Mouse (Mus musculus) MEL-GATA-1-ER (cell line): Measurements from ENCODE around the gene Odaph.

Source experiments
- DNase-seq: peaks from one replicate; pipeline ENCODE4 v3.0.0-alpha.2; 2012; ENCODE audit warnings: low read depth; ENCODE audit errors: extremely low read depth

The Odaph gene

DNA sequence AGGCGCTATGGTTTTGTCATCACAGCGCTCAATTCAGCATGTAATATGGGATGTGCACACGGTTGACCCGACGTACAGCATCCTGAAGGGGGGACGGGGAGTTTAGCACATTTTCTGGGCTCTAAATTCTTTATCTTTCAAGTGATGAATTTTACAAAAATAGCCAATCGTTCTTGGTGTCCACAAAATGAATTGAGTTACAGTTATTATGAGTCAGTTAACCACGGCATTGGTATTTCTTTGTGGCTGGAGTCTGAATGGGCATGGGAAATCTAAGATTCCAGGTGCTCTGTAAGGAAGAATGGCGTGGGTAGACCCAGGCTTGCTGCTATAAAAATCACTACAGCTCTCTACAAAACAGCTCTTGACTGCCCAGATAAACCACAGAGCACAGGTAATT, 2.0 kb downstream of the Odaph start:
- no peak for DNase-seq

DNA sequence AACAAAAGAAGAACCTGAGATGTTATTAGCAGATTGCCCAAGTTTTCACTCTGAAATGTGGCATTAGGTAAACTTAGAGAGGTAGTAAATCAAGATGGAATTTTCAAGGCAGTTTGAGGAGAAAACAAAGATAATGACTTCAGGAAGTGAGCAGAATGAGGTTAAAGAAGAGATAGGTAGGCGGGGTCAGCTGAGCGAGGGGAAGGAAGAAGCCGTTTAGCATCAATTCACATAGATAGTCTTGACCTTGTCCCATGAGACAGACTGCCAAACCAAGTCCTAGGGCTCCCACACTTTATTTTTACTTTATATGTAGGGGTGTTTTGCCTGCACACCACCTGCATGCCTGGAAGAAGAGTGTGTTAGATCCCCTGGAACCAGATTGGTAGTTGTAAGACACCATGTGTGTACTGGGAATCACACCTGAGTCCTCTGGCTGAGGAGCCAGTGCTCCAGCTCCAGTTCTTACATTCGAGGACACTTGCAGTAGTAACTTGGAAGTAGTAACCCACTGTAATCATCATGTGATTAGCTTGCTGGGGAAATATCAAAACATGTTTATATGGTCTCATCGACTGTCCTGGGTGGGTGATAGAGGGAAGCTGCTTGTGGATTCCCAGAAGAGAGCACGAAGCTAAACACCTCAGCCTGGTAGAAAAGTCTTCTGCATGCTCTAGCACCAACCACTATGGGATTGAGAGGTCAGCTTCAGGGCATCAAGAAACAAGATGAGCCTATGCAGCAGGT, 4.1 kb downstream of the Odaph start:
- no peak for DNase-seq

DNA sequence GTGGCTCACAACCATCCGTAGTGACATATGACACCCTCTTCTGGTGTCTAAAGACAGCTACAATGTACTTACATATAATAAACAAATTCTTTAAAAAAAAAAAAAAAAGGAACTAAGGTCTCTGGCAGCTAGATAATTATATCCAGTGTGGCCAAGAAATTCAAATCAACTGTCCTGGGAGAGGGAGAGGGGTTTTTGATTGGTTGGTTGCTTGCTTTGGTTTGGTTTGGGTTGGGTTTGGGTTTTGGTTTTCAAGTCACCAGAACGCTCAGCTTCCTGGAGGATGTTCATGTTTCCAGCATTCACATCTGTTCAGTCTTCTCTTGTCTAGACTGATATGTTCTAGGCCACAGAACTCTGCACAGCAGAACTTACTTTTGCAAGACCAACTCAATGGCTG, 5.8 kb downstream of the Odaph start:
- DNase-seq = peak; percentile 34

DNA sequence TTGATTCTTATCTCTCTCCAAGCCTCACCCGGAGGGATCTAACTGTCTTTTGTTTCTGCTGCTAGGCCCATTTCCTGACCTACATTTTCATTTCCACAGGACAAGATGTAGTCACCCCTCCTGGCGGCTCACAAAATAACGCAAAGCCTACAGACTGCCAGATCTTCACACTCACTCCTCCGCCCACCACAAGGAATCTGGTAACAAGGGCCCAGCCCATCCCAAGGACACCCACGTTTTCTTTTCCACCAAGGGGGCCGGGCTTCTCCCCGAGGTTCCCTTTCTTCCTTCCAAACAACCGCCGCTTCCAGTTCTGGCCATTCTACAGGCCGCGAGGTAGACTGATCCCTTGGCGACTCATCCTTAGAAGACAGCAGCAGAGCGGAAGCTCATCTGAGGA, 7.3 kb downstream of the Odaph start:
- DNase-seq = no peak

DNA sequence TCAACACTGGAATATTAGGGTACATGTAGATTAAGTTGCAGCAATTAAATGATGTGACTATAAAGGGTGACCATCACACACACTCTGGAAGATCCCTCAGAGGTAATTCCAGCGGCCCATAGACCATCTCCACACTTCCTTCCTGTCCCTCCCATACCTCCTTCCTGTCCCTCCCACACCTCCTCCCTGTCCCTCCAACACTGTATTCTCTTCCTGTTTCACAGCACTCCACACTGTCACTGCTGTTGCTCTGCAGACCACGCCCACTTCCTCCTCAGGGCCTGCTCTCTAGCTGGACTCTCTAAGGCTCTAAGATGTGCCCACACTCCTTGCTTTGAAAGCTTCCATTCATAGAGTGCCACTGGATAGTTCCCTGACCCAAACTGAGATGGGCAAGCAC, 13.5 kb downstream of the Odaph start:
- peak; percentile 78 for DNase-seq

DNA sequence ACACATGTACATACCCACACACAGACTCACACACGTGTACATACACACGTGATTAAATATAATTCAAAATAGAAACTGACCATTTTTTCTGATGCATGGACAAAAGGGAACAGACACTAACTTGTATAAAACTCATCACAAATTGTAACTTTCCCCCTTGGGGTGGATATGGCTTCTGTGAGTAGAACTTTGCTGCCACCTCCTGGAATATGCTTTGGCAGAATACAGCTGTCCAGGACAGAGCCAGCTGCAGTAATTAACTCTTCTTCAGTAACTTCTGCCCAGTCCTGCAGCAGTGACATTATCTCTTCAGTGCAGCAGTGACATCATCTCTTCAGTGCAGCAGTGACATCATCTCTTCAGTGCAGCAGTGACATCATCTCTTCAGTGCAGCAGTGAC, 15.7 kb downstream of the Odaph start:
- no peak for DNase-seq

DNA sequence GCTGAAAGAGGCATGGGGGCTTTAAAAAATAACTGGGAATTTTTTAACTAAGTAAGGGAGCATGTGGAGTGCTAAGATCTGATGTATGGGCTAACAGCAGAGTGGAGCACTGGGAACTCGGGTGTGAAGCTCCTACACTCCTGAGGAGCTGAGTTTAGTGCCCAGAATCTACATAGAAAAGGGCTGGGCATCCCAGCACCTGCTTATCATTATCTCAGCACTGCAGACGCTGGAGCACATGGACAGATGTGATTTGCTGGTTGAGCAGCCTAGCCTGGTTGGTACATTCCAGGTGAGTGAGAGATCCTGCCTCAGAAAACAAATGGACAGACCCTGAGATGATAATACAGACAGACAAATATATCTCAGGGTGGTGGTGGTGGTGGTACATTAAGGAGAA, 22.6 kb downstream of the Odaph start:
- no peak for DNase-seq

DNA sequence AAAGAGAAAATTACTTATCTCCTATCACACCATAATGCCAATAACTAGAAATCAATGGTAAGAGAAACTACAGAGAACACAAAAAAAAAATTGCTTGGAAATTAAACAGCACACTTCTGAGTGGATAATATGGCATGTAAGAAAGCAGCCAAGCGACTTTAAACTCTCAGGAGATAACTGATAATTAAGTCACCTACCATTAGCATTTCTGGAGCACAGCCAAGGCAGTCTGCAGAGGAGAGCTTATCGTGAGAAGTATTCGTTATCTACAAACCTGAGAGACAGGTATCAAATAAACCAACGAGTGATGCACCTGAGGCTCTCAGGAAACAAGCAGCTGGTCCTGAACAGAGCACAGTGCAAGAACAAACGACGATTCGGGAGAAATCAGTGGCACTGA, 24.5 kb downstream of the Odaph start:
- DNase-seq = no peak

DNA sequence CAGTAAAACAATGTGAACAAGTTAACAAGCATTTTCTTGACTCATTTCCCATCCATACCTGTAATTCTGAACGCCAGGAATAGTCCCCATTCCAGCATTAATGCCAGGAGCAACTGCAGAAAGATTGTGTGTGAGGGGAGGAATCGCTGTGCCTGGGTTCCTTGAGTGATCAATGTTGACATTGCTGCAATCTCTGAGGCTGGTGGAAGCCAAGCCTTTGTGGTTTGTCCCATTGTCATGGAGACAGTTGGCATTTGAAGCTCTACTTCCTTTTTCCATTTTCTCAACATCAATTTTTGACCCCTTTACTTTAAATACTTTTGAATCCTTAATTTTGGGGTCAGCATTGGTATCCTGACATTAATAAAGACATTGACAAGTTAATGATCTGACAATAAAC, 32.7 kb downstream of the Odaph start:
- DNase-seq = no peak

DNA sequence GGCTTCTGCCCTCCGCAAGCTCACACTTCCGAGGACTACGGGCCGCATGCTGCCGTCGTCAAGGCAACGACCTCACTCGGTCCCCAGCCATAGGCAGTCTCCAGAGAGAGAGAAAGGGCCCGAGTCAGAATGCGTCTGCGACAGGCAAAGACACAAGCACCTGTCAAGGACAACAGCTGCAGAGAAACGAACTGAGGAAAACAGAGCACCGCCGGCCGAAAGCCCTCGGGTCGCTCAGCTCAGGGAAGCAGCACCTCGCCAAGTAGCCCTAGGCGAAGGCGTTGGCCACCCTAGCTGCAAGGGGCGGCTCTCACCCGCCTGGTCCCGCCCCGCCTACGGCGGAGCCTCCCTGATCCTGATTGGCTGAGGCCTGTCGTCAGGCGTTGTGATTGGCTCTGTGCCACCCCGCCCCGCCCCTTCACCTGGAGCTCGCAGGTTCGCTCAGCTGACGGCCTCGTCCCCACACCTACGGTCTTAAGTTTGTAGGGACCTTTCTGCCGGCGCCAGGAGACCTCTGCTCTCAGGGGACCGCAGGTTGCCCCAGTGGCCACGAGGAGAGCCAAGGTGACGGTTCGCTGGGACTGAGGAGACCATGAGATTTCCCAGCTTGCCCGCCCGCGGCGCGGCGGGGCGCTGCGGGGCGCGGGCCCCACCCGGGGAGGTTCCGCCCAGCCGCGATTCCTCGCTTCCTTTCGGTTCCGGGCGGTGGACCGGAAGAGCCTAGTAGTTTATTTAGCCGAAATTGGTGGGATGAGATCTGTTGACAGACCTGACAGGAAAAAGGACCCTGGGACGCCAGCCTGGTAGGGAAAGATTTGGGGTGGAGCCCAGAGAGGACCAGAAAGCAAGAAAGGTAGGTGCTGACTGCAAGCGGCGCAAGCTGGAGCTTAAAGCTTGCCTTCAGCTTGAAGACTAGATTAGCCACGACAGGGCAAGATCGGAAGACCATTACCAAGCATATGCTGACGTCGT, 55.4 kb downstream of the Odaph start:
- DNase-seq = peak; percentile 56

DNA sequence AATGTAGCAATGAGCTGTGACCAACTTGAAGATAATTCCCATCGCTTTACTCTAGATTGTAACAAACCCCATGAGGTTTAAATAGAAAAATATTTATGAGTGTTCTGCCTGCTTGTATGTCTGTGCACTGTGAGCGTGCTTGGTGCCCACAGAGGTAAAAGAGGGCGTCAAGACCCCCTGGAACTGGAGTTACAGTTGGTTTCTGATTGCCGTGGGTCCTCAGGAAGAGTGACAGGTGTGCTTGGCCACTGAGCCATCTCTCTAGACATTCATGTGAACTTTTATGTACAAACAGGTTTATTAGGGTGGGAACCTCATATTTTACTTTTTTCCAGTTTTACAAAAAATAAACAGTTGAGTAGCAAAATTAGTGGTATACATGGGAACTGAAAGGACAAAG, 56.5 kb downstream of the Odaph start, which contains the start of gene Cdkl2:
Gene Cdkl2 (minus strand): TSS at position 101 of the 400 bp plus-strand sequence.
- no peak for DNase-seq
